Mouse (Mus musculus): ENCODE results near the gene Svop. TPM values are rescaled to one million over a fixed set of nuclear protein-coding genes. Genes with fewer than 3 reads are reported as not detected.

Gene Svop
- polyA plus RNA-seq, 1 experiment from 2014 or later, result 113 TPM

GRCm38 (mm10) chr5:114027217-114027944, 64.0 kb downstream of the Svop start:
- ATAC-seq, result no peak
- Histone ChIP-seq H3K36me3 (ENCODE audit: control insufficient read depth, insufficient read depth, low read length) (peaks cover 10% of the 10 kb centered on the region; the same call in 1 of the 2 replicates), H3K4me2 (ENCODE audit: low read length) (no peak overlapping the region), H3K4me1 (ENCODE audit: control insufficient read depth, insufficient read depth, low read length) (peaks cover 6% of the 10 kb centered on the region), H3K27ac (ENCODE audit: low read length) (no peak overlapping the region), H3K9ac (ENCODE audit: low read depth, low read length) (no peak overlapping the region), H3K27me3 (ENCODE audit: control insufficient read depth, insufficient read depth, low read depth, low read length) (no peaks in the 10 kb centered on the region), H3K9me3 (replicated peaks; ENCODE audit: control insufficient read depth, low read length, poor library complexity, severe bottlenecking) (no peaks in the 10 kb centered on the region), H3K4me3 (ENCODE audit: low read depth, low read length) (no peak overlapping the region)
- WGBS, result 88% methylated on average over 12 of the region's 12 CpGs

GRCm38 (mm10) chr5:114024885-114025284, 66.5 kb downstream of the Svop start:
- Histone ChIP-seq H3K4me1 (ENCODE audit: control insufficient read depth, insufficient read depth, low read length) (peaks cover 6% of the 10 kb centered on the region), H3K9ac (ENCODE audit: low read depth, low read length) (no peak overlapping the region), H3K27ac (ENCODE audit: low read length) (no peak overlapping the region), H3K27me3 (ENCODE audit: control insufficient read depth, insufficient read depth, low read depth, low read length) (no peaks in the 10 kb centered on the region), H3K36me3 (ENCODE audit: control insufficient read depth, insufficient read depth, low read length) (peaks cover 3% of the 10 kb centered on the region; the same call in 1 of the 2 replicates), H3K4me2 (ENCODE audit: low read length) (0 out of 2 replicates have a peak overlapping the region, but pooled peaks have one; percentile 15), H3K9me3 (replicated peaks; ENCODE audit: control insufficient read depth, low read length, poor library complexity, severe bottlenecking) (no peaks in the 10 kb centered on the region), H3K4me3 (ENCODE audit: low read depth, low read length) (no peak overlapping the region)
- 14% methylated on average over 8 of the region's 10 CpGs for WGBS
- peak; percentile 30; the same call in 1 of the 2 replicates for ATAC-seq

GRCm38 (mm10) chr5:114024390-114024789, 67.0 kb downstream of the Svop start:
- Histone ChIP-seq H3K4me2 (ENCODE audit: low read length) (no peak overlapping the region), H3K27me3 (ENCODE audit: control insufficient read depth, insufficient read depth, low read depth, low read length) (no peaks in the 10 kb centered on the region), H3K4me1 (ENCODE audit: control insufficient read depth, insufficient read depth, low read length) (peaks cover 6% of the 10 kb centered on the region), H3K36me3 (ENCODE audit: control insufficient read depth, insufficient read depth, low read length) (peaks cover 3% of the 10 kb centered on the region; the same call in 1 of the 2 replicates), H3K9me3 (replicated peaks; ENCODE audit: control insufficient read depth, low read length, poor library complexity, severe bottlenecking) (no peaks in the 10 kb centered on the region), H3K27ac (ENCODE audit: low read length) (no peak overlapping the region), H3K4me3 (ENCODE audit: low read depth, low read length) (no peak overlapping the region), H3K9ac (ENCODE audit: low read depth, low read length) (no peak overlapping the region)
- 61% methylated on average over 6 of the region's 6 CpGs for WGBS
- peak; percentile 15; the same call in 1 of the 2 replicates for ATAC-seq

GRCm38 (mm10) chr5:114015121-114015520, 76.2 kb downstream of the Svop start:
- no peak for ATAC-seq
- Histone ChIP-seq H3K36me3 (ENCODE audit: control insufficient read depth, insufficient read depth, low read length) (no peaks in the 10 kb centered on the region), H3K27me3 (ENCODE audit: control insufficient read depth, insufficient read depth, low read depth, low read length) (no peaks in the 10 kb centered on the region), H3K27ac (ENCODE audit: low read length) (no peak overlapping the region), H3K9ac (ENCODE audit: low read depth, low read length) (no peak overlapping the region), H3K4me3 (ENCODE audit: low read depth, low read length) (no peak overlapping the region), H3K9me3 (replicated peaks; ENCODE audit: control insufficient read depth, low read length, poor library complexity, severe bottlenecking) (no peaks in the 10 kb centered on the region), H3K4me1 (ENCODE audit: control insufficient read depth, insufficient read depth, low read length) (no peaks in the 10 kb centered on the region), H3K4me2 (ENCODE audit: low read length) (no peak overlapping the region)
- 68% methylated on average over 7 of the region's 7 CpGs for WGBS

GRCm38 (mm10) chr5:114009049-114009448, 82.3 kb downstream of the Svop start:
- H3K27ac ChIP-seq (ENCODE audit: low read length), result no peak overlapping the region
- no peaks in the 10 kb centered on the region for H3K27me3 ChIP-seq (ENCODE audit: control insufficient read depth, insufficient read depth, low read depth, low read length)
- no peaks in the 10 kb centered on the region for H3K36me3 ChIP-seq (ENCODE audit: control insufficient read depth, insufficient read depth, low read length)
- H3K4me1 ChIP-seq (ENCODE audit: control insufficient read depth, insufficient read depth, low read length), result no peaks in the 10 kb centered on the region
- no peaks in the 10 kb centered on the region for H3K9me3 ChIP-seq (replicated peaks; ENCODE audit: control insufficient read depth, low read length, poor library complexity, severe bottlenecking)
- H3K9ac ChIP-seq (ENCODE audit: low read depth, low read length), result no peak overlapping the region
- 79% methylated on average over 4 of the region's 4 CpGs for WGBS
- ATAC-seq, result no peak
- H3K4me2 ChIP-seq (ENCODE audit: low read length), result no peak overlapping the region
- no peak overlapping the region for H3K4me3 ChIP-seq (ENCODE audit: low read depth, low read length)

- no peaks in the 10 kb centered on the region for H3K36me3 ChIP-seq (ENCODE audit: control insufficient read depth, insufficient read depth, low read length)
- H3K27ac ChIP-seq (ENCODE audit: low read length), result no peak overlapping the region
- no peak for ATAC-seq
- no peak overlapping the region for H3K4me3 ChIP-seq (ENCODE audit: low read depth, low read length)
- H3K9me3 ChIP-seq (replicated peaks; ENCODE audit: control insufficient read depth, low read length, poor library complexity, severe bottlenecking), result no peaks in the 10 kb centered on the region
- no peak overlapping the region for H3K4me2 ChIP-seq (ENCODE audit: low read length)
- 75% methylated on average over 12 of the region's 12 CpGs for WGBS
- no peaks in the 10 kb centered on the region for H3K27me3 ChIP-seq (ENCODE audit: control insufficient read depth, insufficient read depth, low read depth, low read length)
- H3K4me1 ChIP-seq (ENCODE audit: control insufficient read depth, insufficient read depth, low read length), result no peaks in the 10 kb centered on the region
- H3K9ac ChIP-seq (ENCODE audit: low read depth, low read length), result no peak overlapping the region
Observed at GRCm38 (mm10) chr5:114007753-114008453, 83.5 kb downstream of the Svop start.

GRCm38 (mm10) chr5:114006974-114007373, 84.4 kb downstream of the Svop start:
- H3K27me3 ChIP-seq (ENCODE audit: control insufficient read depth, insufficient read depth, low read depth, low read length), result no peaks in the 10 kb centered on the region
- no peaks in the 10 kb centered on the region for H3K4me1 ChIP-seq (ENCODE audit: control insufficient read depth, insufficient read depth, low read length)
- 82% methylated on average over 4 of the region's 4 CpGs for WGBS
- no peaks in the 10 kb centered on the region for H3K9me3 ChIP-seq (replicated peaks; ENCODE audit: control insufficient read depth, low read length, poor library complexity, severe bottlenecking)
- no peak overlapping the region for H3K4me2 ChIP-seq (ENCODE audit: low read length)
- H3K9ac ChIP-seq (ENCODE audit: low read depth, low read length), result no peak overlapping the region
- no peak overlapping the region for H3K4me3 ChIP-seq (ENCODE audit: low read depth, low read length)
- no peaks in the 10 kb centered on the region for H3K36me3 ChIP-seq (ENCODE audit: control insufficient read depth, insufficient read depth, low read length)
- no peak for ATAC-seq
- no peak overlapping the region for H3K27ac ChIP-seq (ENCODE audit: low read length)

- no peak overlapping the region for H3K9ac ChIP-seq (ENCODE audit: low read depth, low read length)
- H3K9me3 ChIP-seq (replicated peaks; ENCODE audit: control insufficient read depth, low read length, poor library complexity, severe bottlenecking), result no peaks in the 10 kb centered on the region
- H3K36me3 ChIP-seq (ENCODE audit: control insufficient read depth, insufficient read depth, low read length), result no peaks in the 10 kb centered on the region
- H3K4me2 ChIP-seq (ENCODE audit: low read length), result no peak overlapping the region
- H3K27me3 ChIP-seq (ENCODE audit: control insufficient read depth, insufficient read depth, low read depth, low read length), result no peaks in the 10 kb centered on the region
- no peak for ATAC-seq
- no peak overlapping the region for H3K4me3 ChIP-seq (ENCODE audit: low read depth, low read length)
- WGBS, result 86% methylated on average over 5 of the region's 5 CpGs
- H3K27ac ChIP-seq (ENCODE audit: low read length), result no peak overlapping the region
- no peaks in the 10 kb centered on the region for H3K4me1 ChIP-seq (ENCODE audit: control insufficient read depth, insufficient read depth, low read length)
Observed at GRCm38 (mm10) chr5:114005100-114005499, 86.3 kb downstream of the Svop start.

GRCm38 (mm10) chr5:114004573-114004972, 86.8 kb downstream of the Svop start:
- WGBS, result 79% methylated on average over 11 of the region's 11 CpGs
- Histone ChIP-seq H3K36me3 (ENCODE audit: control insufficient read depth, insufficient read depth, low read length) (no peaks in the 10 kb centered on the region), H3K4me3 (ENCODE audit: low read depth, low read length) (no peak overlapping the region), H3K4me1 (ENCODE audit: control insufficient read depth, insufficient read depth, low read length) (no peaks in the 10 kb centered on the region), H3K4me2 (ENCODE audit: low read length) (no peak overlapping the region), H3K9me3 (replicated peaks; ENCODE audit: control insufficient read depth, low read length, poor library complexity, severe bottlenecking) (no peaks in the 10 kb centered on the region), H3K9ac (ENCODE audit: low read depth, low read length) (no peak overlapping the region), H3K27ac (ENCODE audit: low read length) (no peak overlapping the region), H3K27me3 (ENCODE audit: control insufficient read depth, insufficient read depth, low read depth, low read length) (no peaks in the 10 kb centered on the region)
- no peak for ATAC-seq
